Mouse (Mus musculus) heart, adult 11 months (tissue): ENCODE measurements around the gene Rnaseh2b.

Experiments used
- DNase-seq: peaks from one replicate; pipeline ENCODE4 v3.0.0; 2022

Gene Rnaseh2b

DNA sequence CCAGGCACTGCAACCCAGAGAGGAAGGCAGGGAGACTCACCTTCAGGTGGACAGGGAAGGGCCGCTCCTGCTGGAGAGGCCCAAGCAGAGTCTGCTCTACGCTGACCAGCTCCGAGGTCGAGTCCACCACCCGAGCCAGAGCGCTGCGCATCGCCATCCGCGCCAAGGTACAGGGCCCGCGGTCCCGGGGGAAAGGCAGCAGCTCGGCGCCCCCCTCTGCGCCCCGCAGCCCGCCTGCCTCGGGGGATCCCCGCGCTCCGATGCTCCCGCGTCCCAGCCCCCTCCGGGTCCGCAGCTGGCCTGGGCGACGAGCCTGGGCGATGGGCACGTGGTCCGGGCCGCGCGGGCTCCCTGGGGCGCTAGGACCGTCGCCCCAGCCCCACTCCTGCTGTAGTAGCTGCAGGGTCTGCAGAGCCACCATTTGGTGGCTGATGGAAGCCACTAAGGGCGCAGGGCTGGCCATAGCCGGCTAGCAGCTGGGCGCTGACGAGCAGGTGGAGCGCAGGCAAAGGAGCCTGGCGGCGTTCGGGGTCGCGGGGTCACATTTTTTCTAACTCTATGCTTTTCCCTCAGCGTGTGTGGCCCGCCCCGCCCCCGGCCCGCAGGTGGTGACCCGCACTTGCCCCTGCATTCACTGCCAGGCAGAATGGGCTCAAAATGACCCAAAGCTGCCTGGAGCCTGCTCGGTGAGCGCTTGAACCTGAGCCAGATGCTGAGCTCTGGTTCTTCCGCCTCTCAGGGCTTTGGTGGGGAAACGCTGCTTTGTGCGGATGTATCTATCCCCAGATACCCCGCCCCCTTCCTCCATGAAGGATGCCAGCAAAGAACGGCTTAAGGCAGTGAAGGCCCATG lies at the start of gene Rnaseh2b, which contains the start of gene Dleu7:
TSS of gene Rnaseh2b (plus strand) at position 102 of the 852 bp plus-strand sequence.
TSS of gene Dleu7 (minus strand) at position 560 of the 852 bp plus-strand sequence.
- DNase-seq, result peak; percentile 88

DNA sequence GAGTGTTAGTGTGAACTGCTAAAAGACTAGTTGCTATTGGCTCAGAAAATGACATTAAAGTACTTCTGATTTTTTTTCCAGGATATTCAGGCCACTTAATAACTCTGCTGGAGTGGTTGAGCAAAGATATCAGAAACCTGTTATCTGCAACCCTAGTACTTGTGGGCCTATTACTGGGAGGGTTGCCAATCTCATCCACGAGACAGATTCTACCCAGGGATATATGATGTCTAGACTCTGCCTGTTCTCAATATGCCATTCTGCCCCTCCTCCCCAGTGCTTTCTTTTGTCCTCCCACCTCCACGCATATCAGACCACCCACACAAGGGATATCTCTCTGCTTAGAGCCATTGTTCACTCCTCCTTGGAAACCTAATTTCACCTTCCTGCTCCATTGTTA lies 48.9 kb upstream of the Rnaseh2b start:
- DNase-seq, result peak; percentile 55

DNA sequence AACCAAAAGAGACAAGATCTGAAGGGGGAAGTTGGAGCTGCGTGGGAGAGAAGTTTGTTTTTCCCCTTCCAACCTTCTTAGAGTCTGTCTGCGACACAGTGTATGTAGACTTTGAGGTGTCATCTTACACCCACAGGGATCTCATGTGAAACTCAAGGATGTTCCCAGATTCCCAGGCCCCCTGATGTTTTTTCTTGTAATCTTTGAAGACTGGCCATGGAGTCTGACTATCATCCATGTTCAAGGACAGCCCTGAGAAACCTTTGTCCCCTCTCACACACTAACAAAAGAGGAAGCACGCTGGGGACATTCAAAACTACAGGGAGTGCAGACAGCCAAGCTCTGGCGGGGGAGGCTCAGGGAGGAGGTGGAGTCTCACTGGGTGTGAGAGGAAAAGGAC lies 46.8 kb upstream of the Rnaseh2b start:
- DNase-seq, result peak; percentile 91

DNA sequence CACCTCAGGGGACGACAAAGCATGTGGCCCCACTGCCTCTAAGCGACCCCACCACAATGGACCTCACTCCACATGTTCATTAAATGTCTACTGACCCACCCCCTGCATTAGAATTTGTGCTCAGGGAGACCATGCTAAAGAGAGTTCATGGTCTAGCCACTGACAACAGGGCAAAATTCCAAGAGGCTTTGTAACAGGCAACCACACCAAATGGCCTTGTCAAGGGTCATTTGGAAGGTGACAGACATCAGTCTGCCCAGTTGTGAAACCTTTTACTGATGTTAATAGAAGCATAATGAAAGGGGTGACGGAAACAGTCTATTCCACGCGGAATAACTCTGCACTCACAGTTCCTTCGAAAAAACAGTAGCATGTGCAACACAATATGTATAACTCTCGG lies 44.0 kb upstream of the Rnaseh2b start:
- peak; percentile 36 for DNase-seq

DNA sequence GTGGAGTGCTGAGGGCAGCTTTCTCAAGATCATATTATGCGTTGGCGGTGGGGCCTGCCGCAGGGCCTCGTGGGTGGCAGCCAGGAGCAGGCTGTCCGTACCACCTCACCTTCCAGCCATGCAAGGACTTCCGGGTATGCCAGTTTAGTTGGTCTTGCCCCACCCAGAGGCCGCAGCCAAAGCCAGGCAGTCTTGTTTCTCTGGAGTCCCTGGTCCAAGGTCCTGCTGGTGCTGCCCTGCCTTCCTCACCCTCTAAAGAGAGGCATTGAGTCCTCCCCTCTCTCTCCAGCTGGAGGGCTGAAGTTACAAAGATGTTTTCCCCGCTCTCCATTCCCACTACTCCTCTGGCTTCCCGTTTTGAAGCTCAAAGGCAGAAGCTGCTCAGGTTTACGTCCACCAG lies 43.6 kb upstream of the Rnaseh2b start:
- peak; percentile 74 for DNase-seq

DNA sequence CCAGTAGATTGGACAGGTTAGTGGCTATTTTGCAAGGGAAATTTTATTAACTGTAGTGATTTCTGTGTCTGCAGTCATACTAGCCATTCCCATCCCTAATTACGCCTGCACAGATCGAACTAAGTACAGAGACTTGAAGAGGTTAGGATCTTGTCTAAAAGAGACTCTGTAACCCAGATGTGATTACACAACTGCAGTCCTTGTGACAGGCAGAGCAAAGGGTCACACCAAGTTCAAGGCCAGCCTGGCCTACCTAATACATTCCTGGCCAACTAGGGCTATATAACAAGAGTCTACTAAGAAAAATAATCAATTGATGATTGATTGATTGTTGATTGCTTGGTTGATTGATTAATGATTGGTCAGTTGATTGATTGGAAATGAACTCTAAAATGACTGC lies 43.1 kb upstream of the Rnaseh2b start:
- no peak for DNase-seq

DNA sequence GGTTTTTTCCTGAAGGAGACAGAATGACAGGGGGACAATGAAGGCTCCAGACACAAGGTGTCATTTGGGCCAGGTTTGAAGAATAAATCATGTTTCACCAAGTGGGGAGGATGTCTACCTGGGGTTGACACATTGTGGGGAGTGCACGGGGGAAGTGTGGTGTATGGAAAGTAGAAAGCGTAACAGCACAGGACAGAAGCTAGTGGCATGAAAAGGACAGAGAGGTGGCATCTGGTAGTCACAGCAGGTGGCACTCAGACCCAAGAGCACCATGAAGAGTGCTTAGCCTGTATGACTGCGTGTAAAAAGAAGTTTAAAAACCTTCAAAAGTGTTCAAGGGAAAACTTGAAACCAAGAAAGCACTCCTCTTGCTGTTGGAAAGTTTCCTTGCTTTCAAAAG lies 42.3 kb upstream of the Rnaseh2b start:
- peak; percentile 67 for DNase-seq

DNA sequence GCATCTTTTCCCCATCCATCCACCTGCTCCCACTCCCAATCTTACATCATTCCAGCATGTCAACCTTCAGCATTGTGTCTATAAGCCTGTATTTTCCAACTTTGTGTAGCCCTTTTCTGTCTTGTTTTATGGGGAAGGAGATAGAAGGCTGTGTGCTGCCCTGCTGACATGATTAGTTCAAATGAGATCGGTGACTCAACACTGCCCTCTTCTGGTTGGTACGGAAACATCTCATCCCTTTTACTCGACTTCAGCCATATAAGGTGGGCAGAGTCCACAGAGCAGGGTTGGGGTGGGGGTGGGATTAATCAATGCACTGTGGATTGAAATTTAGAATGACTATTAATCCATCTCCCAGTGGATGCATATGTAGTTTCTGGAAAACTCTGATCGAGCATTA lies 40.4 kb upstream of the Rnaseh2b start:
- peak; percentile 92 for DNase-seq

DNA sequence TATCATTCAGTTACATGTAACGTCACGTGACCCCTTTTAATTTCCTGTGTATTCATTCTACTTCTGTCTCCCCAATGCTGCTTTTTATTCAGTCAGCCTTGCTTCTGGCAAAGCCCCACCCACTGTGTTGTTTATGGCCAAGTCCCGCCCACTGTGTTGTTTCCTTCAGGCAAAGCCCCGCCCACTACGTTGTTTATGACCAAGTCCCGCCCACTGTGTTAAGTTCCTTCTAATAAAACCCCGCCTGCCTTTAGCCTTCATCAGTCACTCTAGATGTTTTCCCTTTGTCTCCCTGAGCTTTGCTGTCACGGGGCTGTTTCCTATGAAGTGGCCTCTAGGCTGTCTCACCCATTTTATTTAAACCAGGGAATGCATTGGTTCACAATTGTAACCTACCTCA lies 38.0 kb upstream of the Rnaseh2b start:
- peak; percentile 57 for DNase-seq

DNA sequence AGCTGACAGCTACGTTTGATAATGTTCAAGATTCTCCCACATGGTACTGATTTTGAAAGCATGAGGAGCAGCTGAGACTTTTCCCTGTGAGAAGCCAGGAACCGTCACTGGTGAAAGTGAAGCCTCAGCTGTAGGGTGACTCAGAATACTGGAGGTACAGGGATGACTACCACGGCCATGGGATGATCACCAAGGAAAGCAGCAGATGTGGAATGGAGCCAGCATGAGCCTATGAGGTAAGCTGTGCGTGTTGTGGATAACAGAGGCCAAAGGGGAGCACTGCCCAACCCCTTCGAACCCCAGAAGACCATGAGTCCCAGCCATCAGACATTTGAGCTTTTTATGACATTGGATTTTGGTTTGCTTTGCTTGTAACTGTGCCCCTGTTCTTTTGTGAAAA lies 36.3 kb upstream of the Rnaseh2b start:
- DNase-seq, result peak; percentile 88

DNA sequence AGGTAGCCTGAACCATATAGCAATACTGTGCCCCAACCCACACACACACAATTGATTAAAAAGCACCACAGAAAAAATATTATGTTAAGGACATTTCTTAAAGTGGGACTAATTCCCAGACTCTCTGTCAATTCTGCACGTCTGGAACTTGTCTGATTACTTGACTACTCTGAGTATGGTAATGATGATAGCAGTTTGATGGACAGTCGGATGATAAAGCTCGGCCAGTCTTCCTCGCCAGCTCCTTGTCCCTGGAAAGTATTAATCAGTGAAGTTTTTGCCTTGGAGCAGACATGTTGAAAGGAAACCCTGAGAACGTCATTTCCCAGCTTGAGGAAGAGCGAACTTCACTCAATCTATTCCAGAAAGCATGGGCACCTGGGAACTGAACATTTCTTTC lies 34.3 kb upstream of the Rnaseh2b start:
- peak; percentile 63 for DNase-seq

DNA sequence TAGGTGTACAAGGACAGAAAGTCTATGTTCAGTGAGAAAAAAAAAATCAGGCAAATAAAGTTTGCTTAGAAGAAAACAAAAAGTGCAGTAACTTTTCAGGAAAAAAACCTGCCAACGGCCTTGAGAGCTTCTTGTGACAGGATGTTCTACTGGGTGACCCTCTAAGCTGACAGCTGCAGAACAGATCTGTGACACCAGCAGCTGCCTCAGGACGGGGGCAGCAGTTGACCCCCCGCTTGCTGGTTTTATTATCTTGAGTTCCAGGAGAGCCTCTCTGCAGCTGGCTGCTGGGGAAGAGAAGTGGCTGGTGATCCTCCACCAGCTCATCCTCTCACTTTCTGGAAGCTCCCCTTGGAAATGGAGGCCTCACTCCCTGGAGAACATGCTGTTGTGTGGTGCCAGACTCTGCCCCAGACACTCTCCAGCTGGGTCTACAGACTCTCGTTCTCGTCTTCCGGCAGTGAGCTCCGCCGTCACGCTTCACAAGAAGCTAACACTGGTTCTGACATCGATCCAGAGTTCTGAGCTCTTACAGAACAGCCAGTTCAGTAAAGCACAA lies 33.3 kb upstream of the Rnaseh2b start:
- DNase-seq, result peak; percentile 94

DNA sequence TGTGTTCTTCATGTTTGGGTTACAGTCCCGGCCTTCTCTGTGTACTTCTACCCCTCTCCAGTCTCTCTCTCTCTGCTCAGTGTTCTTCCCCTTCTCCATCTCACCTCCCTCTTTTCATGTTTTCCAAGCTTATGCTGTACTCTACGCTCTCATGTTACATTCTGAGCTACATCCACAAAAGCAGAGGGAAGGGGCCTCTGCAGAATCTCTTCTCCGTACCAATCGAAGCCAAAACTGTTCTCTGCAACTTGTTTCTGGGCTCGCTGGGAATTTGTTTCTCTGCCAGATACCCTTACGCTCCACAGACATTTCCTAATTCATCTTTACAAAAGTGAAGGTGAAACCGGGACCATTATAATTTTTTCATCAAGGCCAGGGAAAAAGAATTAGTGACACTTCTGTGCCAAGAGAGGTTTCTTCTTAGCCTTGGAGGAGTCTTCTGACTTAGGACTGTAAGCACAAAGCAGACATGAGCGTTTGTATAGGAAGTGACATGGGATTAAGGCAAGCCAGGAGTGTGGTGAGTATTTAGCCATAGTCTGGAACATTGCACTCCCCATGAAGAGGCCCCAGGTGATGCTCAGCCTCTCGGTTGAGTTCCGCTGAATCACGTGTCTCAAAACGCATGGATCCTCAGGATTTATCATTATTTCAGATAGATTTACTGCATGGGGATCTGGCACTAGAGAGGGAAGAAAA lies 21.5 kb upstream of the Rnaseh2b start:
- DNase-seq, result no peak

DNA sequence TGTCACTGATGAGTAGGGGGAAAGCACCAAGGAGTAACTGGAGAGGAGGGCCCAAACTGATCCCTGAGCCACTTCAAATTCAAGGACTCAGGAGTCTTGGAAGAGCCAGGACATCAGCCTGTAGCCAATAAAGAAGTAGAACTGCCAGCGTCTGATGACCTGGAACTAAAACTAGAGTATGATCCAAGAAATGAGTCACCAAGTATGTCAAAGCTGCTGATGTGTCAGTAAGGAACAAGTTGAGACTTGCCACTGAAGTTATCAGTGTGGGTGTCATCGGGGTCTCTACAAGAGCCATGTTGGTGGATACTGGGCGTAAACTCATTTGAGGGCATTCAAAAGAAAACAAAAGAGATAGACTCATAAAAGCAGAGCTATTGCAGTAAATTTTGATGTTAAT lies 18.8 kb upstream of the Rnaseh2b start:
- no peak for DNase-seq

DNA sequence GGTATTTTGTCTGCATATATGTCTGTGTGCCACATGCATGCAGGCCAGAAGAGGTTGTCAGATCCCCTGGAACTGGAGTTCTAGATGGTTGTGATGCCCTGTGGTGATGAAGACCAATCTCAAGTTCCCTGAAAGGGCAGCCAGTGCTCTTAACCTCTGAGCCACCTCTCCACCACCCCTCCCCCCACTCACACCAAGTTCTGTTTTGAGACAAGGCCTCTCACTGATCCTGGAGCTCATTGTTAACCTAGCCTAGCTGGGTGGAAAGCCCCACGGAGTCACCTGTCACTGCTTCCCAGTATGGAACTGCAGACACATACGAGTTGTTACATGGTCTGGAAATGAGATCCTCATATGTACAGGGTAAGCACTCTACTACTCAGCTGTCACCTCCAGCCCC lies 9.4 kb upstream of the Rnaseh2b start:
- DNase-seq, result no peak

DNA sequence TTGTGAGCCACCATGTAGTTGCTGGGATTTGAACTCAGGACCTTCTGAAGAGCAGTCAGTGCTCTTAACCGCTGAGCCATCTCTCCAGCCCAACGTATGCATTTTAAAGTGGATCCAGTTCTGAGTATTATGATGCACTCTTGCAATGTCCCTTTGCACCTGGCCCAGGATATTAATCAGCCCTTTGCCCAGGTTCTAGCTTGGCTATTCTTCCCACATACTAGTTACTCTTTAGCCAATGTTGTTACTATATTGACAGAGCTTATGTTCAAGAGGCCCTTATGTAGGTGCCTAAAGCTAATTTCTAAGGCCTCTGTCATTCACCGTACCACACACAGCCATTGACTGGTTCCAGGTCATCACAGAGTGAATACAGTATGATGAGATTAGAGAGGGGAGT lies 3.7 kb upstream of the Rnaseh2b start:
- peak; percentile 44 for DNase-seq

DNA sequence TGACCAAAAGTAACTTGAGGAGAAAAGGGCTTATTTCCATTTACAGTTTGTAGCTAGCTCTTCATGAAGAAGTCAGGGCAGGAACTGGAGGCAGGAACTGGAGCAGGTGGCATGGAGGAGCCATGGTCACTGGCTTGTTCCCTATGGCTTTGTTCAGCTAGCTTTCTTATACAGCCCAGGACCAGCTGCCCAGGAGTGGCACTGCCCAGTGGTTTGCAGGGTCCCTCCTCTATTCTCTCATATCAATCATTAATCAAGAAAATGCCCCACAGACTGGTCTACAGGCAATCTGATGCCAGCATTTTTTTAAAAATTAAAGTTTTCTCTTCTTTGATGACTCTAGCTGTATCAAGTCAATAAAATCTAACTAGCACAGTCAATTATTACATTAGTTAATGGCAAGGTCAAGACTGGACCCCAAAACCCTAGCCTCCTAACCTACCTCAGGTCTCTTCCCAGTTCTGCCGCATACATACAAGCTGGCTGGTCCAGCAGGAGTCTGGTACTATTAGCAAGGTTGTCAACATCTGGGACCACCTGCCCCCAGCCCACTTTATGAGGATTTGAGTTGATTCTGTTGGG lies 892 bp upstream of the Rnaseh2b start:
- DNase-seq, result peak; percentile 51

DNA sequence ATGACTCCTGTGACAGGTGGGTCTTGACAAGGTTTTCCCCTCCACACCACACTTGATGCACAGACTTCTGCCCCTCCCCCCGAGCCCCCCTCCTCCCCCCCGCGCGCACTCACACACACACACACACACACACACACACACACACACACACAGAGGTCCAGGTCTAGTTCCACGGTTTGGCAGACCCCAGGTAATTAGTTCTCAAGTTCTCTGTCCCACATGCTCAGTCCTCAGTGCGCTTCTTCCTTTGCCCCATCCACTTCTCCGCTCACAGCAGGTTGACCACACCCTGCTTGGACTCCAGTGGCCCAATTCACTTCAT lies 262 bp upstream of the Rnaseh2b start:
- DNase-seq, result no peak

DNA sequence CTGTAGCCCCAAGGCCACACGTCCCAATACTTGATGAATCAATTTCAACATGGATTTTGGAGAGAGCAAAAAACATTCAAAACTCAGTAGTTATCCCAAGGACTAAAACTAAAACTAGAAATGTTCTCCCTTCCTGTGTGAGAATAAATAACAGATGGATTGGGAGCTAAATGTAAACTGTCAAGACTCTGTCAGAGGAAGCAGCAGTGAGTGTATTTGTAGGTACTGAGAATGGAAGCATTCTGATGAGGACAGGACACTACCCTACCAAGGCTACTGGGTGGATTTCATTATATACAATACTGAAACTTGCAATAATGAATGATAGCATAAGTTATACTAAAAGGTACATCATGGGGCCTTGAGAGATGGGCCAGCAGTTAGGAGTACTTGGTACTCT lies 6.4 kb downstream of the Rnaseh2b start:
- DNase-seq, result no peak

DNA sequence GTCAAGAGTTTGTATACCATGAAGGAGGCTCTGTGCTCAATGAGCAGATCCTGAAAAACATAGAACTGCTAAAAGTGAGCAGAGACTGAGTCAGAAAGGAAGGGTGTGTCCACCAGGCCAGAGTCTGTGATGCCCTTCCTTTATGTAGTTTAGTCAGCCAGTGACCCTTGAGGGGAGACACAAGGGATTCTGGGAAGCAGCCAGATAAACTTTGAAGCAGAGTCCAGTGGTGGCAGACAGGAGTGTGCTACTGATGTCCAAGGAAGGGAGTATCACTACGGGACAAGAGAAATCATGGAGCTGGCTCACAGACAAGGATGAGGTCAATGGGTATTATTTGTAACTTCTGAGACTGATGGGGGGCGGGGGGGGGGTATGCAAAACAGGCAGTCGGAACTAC lies 7.6 kb downstream of the Rnaseh2b start:
- DNase-seq, result peak; percentile 31

DNA sequence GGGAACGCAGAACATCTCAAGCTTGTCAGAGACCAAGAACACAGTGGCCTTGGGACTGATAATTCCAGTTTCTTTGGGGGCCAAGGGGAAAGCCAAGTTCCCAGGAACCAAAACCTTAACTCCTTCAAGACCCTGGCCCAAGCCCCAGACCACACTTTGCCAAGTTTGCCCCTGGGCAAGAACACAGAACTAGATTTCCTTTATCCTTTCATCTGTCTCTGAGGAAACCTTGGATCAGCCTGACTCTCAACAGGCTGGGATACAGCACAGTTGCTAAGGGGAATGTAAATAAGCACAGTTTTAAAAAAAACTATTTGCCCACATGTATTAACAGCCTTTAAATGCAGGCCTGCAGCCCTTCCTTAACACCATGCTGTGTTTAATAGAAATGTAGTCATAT lies 15.2 kb downstream of the Rnaseh2b start:
- DNase-seq, result peak; percentile 81

DNA sequence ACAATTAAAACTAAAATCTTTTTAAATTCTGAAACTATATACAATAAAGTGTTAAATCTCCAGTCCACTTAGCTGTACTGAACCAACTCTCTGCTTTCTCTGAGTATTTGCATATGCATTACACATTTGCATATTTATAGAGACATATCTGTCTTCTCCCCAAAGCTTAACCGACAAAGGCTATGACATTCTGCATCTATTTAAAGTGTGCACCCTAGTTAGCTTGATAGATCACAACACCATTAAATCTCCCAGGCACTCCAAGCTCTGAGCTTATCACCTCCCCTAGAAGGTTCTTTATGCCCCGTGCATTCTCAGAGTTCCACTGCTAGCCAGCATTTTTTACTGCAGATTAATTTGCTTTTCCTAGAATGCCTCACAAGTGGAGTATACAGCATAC lies 16.6 kb downstream of the Rnaseh2b start:
- no peak for DNase-seq

DNA sequence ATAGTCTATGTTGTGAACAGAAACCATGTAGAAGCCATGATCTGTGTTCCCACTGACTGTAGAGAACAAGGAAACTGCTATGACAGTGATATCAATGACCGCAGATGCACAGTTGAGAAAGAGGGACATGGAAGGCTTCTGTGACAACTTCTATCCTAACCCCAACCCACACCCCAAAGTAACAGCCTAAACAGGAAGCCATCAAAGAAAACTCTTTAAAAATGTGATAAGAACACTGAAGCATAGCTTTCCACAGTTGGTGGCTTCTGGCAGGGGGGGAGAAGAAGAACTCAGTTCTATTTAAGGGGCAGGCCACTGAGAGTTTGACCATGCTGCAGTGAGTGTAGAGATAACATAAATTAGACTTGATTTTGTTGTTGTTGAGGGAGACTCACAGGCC lies 19.3 kb downstream of the Rnaseh2b start:
- DNase-seq, result peak; percentile 9
